Mouse (Mus musculus) lung, postnatal 0 days (tissue): Measurements from ENCODE around the gene Ifnar2. TPM values are rescaled to one million over a fixed set of nuclear protein-coding genes. Genes with fewer than 3 reads are reported as not detected.

Experiments used
- ATAC-seq: fragments of 200-750 bp; cut with Nextera tagmentation; 2 replicates; pipeline ENCODE4 v1.8.0; 2017; ENCODE audit warnings: moderate library complexity
- DNase-seq: peaks from one replicate; pipeline ENCODE4 v3.0.0-alpha.2; 2016; ENCODE audit warnings: low spot score
- H3K27ac ChIP-seq: fragments of 300-500 bp; sonication (generic); 2 replicates; pipeline ENCODE4 v1.5.1; 2014; ENCODE audit warnings: antibody characterized with exemption, mild to moderate bottlenecking, low read length, mixed read lengths
- H3K27me3 ChIP-seq: fragments of 300-500 bp; sonication (generic); replicated peaks from 2 replicates; pipeline ENCODE4 v1.6.1; 2014; ENCODE audit warnings: low read length, mixed read lengths; ENCODE audit not compliant: insufficient read depth
- H3K36me3 ChIP-seq: fragments of 300-500 bp; sonication (generic); 2 replicates; pipeline ENCODE4 v1.6.1; 2014; ENCODE audit warnings: low read length, mixed read lengths; ENCODE audit not compliant: insufficient read depth
- H3K4me1 ChIP-seq: fragments of 300-500 bp; sonication (generic); 2 replicates; pipeline ENCODE4 v1.6.1; 2014; ENCODE audit warnings: antibody characterized with exemption, low read depth, low read length, mixed read lengths; ENCODE audit not compliant: insufficient read depth
- H3K4me2 ChIP-seq: fragments of 300-500 bp; sonication (generic); replicated peaks from 2 replicates; pipeline ENCODE4 v1.6.1; 2014; ENCODE audit warnings: low read depth, mild to moderate bottlenecking, low read length, moderate library complexity, mixed read lengths
- H3K4me3 ChIP-seq: fragments of 300-500 bp; sonication (generic); 2 replicates; pipeline ENCODE4 v1.5.1; 2014; ENCODE audit warnings: low read depth, low read length
- H3K9ac ChIP-seq: fragments of 300-500 bp; sonication (generic); replicated peaks from 2 replicates; pipeline ENCODE4 v1.6.1; 2014; ENCODE audit warnings: low read depth, mild to moderate bottlenecking
- H3K9me3 ChIP-seq: fragments of 300-500 bp; sonication (generic); 2 replicates; pipeline ENCODE4 v1.6.1; 2016; ENCODE audit warnings: low read length, mixed read lengths
- CTCF ChIP-seq: IDR thresholded peaks from 2 replicates; pipeline ENCODE4 v1.5.1; 2016; ENCODE audit warnings: antibody characterized with exemption, mild to moderate bottlenecking
- EP300 ChIP-seq: IDR thresholded peaks from 2 replicates; pipeline ENCODE4 v1.6.1; 2016; ENCODE audit warnings: antibody characterized with exemption, mild to moderate bottlenecking, control low read depth
- WGBS: fragments of 180-500 bp; shearing (Covaris S2); extraction: QIAGEN DNeasy Blood & Tissue Kit; methylation state at CpG from one replicate; pipeline ENCODE4 v1.1.7; 2014; 5-methylcytosine and 5-hydroxymethylcytosine counted together
- polyA plus RNA-seq: library from polyadenylated mRNA; unstranded; fragments of >200 nt; fragmentation: Nextera tagmentation; extraction: Ambion mirVana; gene quantifications from 2 replicates; pipeline ENCODE4 v1.2.1, GENCODE M21; 2015

Gene Ifnar2
- polyA plus RNA-seq, 1 experiment from 2014 or later: 104 TPM

GRCm38 (mm10) chr16:91405640-91406584 is 33.3 kb downstream of the Ifnar2 start, which contains the start of gene Il10rb:
Gene Il10rb, plus strand, starts transcription at chr16:91406164.
- ATAC-seq (peak; percentile 90), DNase-seq (peak; percentile 91)
- Histone ChIP-seq H3K4me1 (peaks cover 11% of the 10 kb centered on the region; the same call in 1 of the 2 replicates), H3K27ac (peak within 1 kb of the TSS; percentile 90), H3K9ac (peak within 1 kb of the TSS; percentile 68), H3K4me2 (peak within 1 kb of the TSS; percentile 70), H3K4me3 (peak within 1 kb of the TSS; percentile 66), H3K36me3 (peaks cover 5% of the 10 kb centered on the region; the same call in 1 of the 2 replicates), H3K27me3 (no peaks in the 10 kb centered on the region), H3K9me3 (no peaks in the 10 kb centered on the region)
- 4% methylated on average over 48 of the region's 51 CpGs for WGBS
- peak; percentile 24; the same call in 1 of the 2 replicates for TF ChIP-seq EP300
- TF ChIP-seq CTCF: no peak

DNA sequence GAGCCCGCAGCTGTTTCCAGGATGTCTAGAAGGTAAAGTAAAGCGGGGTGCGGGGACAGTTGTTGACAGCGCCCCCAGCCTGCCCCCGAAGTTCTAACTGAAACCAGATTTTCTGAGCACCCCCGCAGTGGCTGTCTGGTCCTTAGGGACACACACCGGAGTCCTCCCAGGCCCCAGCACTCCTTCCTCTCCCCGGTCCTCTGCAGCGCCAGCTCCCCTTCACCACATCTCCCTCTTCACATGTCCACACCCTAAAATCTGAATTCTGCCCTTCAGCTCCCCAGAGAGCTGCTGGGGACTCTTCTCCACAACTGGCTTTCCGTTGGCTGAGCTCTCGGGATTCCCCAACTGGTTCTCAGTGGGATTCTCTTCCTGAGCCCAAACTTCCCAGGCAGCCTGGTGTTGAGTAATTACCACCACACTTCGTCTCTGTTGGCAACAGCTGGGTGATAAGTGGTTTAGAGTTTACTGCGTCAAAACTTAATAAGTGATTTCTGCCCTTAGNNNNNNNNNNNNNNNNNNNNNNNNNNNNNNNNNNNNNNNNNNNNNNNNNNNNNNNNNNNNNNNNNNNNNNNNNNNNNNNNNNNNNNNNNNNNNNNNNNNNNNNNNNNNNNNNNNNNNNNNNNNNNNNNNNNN is 34.1 kb downstream of the Ifnar2 start:
- Histone ChIP-seq H3K4me2 (peak overlapping the region; percentile 70), H3K27ac (peak overlapping the region; percentile 90), H3K36me3 (peaks cover 7% of the 10 kb centered on the region; the same call in 1 of the 2 replicates), H3K27me3 (no peaks in the 10 kb centered on the region), H3K9me3 (no peaks in the 10 kb centered on the region), H3K9ac (peak overlapping the region; percentile 68), H3K4me1 (peaks cover 11% of the 10 kb centered on the region; the same call in 1 of the 2 replicates), H3K4me3 (peak overlapping the region; percentile 66)
- TF ChIP-seq CTCF: 0 out of 2 replicates have a peak, but pooled peaks have one; percentile 11
- no peak for TF ChIP-seq EP300
- ATAC-seq (peak; percentile 34), DNase-seq (peak; percentile 83)
- 2% methylated on average over 9 of the region's 13 CpGs for WGBS

DNA sequence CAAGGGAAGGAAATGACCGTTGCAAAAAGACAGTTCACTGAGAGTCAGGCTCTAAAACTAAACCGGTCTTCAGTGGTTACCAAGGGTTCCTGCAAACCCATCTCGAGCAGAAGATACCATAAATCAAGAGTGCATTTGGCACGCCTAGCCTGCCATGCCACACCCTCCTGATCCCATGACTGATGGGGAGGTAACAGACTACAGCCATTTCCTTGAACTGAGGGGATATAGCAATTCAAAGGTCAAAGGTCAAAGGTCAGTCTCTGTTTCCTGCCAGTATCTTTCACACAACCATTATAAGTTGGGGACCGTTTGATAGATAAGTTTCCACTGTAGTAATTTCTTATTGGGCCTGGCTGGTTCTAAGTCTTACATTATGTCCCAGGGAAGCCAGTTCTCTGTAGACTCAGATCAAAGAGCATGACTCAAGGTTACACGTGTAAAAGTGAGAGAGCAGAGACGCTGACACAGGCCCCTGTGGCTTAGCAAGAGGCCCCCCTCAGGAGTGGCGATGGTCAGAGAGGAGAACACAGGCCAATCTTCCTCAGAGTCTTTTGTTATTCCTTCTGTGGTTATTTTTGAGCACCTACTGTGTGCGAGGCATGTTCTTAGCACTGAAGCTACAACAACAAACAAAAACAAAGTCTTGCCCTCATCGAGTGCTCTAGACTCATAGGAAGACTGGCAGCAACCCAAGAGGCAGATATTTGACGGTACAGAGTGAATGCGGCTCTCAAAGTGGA is 40.7 kb downstream of the Ifnar2 start:
- Histone ChIP-seq H3K4me1 (peaks cover 4% of the 10 kb centered on the region; the same call in 1 of the 2 replicates), H3K4me2 (no peak overlapping the region), H3K9me3 (no peaks in the 10 kb centered on the region), H3K36me3 (peaks cover 48% of the 10 kb centered on the region), H3K27me3 (no peaks in the 10 kb centered on the region), H3K9ac (no peak overlapping the region), H3K27ac (peak overlapping the region; percentile 26; the same call in 1 of the 2 replicates), H3K4me3 (no peak overlapping the region)
- TF ChIP-seq EP300: no peak
- TF ChIP-seq CTCF: no peak
- ATAC-seq: no peak
- WGBS: 44% methylated on average over 12 of the region's 12 CpGs
- peak; percentile 23 for DNase-seq

- peaks cover 60% of the 10 kb centered on the region for H3K36me3 ChIP-seq
- WGBS: 76% methylated on average over 9 of the region's 9 CpGs
Measured at GRCm38 (mm10) chr16:91415391-91416189, 43.0 kb downstream of the Ifnar2 start.

GRCm38 (mm10) chr16:91416357-91416756 is 43.8 kb downstream of the Ifnar2 start:
- ATAC-seq (no peak), DNase-seq (no peak)
- Histone ChIP-seq H3K4me1 (peaks cover 4% of the 10 kb centered on the region; the same call in 1 of the 2 replicates), H3K9me3 (no peaks in the 10 kb centered on the region), H3K4me2 (no peak overlapping the region), H3K4me3 (no peak overlapping the region), H3K9ac (no peak overlapping the region), H3K27ac (no peak overlapping the region), H3K36me3 (peaks cover 60% of the 10 kb centered on the region), H3K27me3 (no peaks in the 10 kb centered on the region)
- WGBS: 95% methylated on average over 6 of the region's 6 CpGs
- no peak for TF ChIP-seq EP300

More at GRCm38 (mm10) chr16:91415391-91416189, 43.0 kb downstream of the Ifnar2 start:
- Histone ChIP-seq H3K4me3 (no peak overlapping the region), H3K4me1 (peaks cover 4% of the 10 kb centered on the region; the same call in 1 of the 2 replicates), H3K27ac (no peak overlapping the region), H3K9ac (no peak overlapping the region), H3K27me3 (no peaks in the 10 kb centered on the region), H3K4me2 (no peak overlapping the region), H3K9me3 (no peaks in the 10 kb centered on the region)
- DNase-seq (no peak), ATAC-seq (no peak)
- no peak for TF ChIP-seq EP300
